Comparison of ENCODE assay signal across 19 mouse cellular contexts in genomic region chr2:68911587-68912483, GRCm38 (mm10). TPM values are rescaled to one million over a fixed set of nuclear protein-coding genes. Genes with fewer than 3 reads are reported as not detected.
DNase-seq lines count a peak whose midpoint lies in the region; ATAC-seq and TF ChIP-seq lines count a peak whose summit lies in the region.
"Had no signal": no experiment of that assay in that cellular context is flagged by ENCODE, and none has a peak within 500 bp of the region (broad histone marks: within the 10 kb centered on the region; RNA-seq: fewer than 3 reads in every experiment).

No protein-coding gene starts in this region.

- no peaks in the 10 kb centered on the region for H3K9me3 ChIP-seq in hindbrain, embryonic 12.5 days (replicated peaks)
- H3K9me3 ChIP-seq in hindbrain, embryonic 10.5 days = no peaks in the 10 kb centered on the region
- H3K9me3 ChIP-seq in ES-E14 (ENCODE audit: control insufficient read depth, insufficient read depth, low read depth, low read length) = no peaks in the 10 kb centered on the region
- H3K9me3 ChIP-seq in intestine, postnatal 0 days (ENCODE audit: control insufficient read depth) = no peaks in the 10 kb centered on the region
- H3K9me3 ChIP-seq: embryonic facial prominence, embryonic 12.5 days; limb, embryonic 10.5 days; liver, embryonic 12.5 days had no signal

- no peak overlapping the region for H3K4me2 ChIP-seq in hindbrain, embryonic 12.5 days (replicated peaks)
- no peak overlapping the region for H3K4me2 ChIP-seq in intestine, postnatal 0 days (replicated peaks; ENCODE audit: low read depth)
- H3K4me2 ChIP-seq: embryonic facial prominence, embryonic 12.5 days; liver, embryonic 12.5 days had no signal

- H3K27me3 ChIP-seq in hindbrain, embryonic 12.5 days = no peaks in the 10 kb centered on the region
- H3K27me3 ChIP-seq in hindbrain, embryonic 10.5 days (ENCODE audit: insufficient read depth, poor library complexity, severe bottlenecking) = no peaks in the 10 kb centered on the region
- no peaks in the 10 kb centered on the region for H3K27me3 ChIP-seq in intestine, postnatal 0 days (replicated peaks; ENCODE audit: control insufficient read depth, insufficient read depth, low read length)
- H3K27me3 ChIP-seq: embryonic facial prominence, embryonic 12.5 days; liver, embryonic 12.5 days had no signal

- no peak for TF ChIP-seq CTCF in lung, adult 2 months (IDR thresholded peaks at IDR 0.05; ENCODE audit: insufficient read depth, low read length)
- TF ChIP-seq CTCF in intestine, postnatal 0 days (IDR thresholded peaks at IDR 0.05; ENCODE audit: low read depth) = no peak

- no peak for TF ChIP-seq POLR2A in lung, adult 2 months (IDR thresholded peaks at IDR 0.05; ENCODE audit: borderline replicate concordance, extremely low read depth, low read depth, low read length)

- 79% methylated on average over 12 of the region's 12 CpGs for WGBS in hindbrain, embryonic 12.5 days
- 84% methylated on average over 12 of the region's 12 CpGs for WGBS in hindbrain, embryonic 10.5 days
- 85% methylated on average over 12 of the region's 12 CpGs for WGBS in lung, adult 2 months
- WGBS in intestine, postnatal 0 days = 80% methylated on average over 12 of the region's 12 CpGs

- no peak overlapping the region for H3K4me3 ChIP-seq in hindbrain, embryonic 12.5 days
- H3K4me3 ChIP-seq in hindbrain, embryonic 10.5 days = no peak overlapping the region
- no peak overlapping the region for H3K4me3 ChIP-seq in lung, adult 2 months (replicated peaks; ENCODE audit: extremely low read depth, low read depth, low read length)
- 0 out of 4 replicates have a peak overlapping the region, but pooled peaks of 1 of the 2 experiments have one; percentile 17 for H3K4me3 ChIP-seq in ES-E14 (ENCODE audit: insufficient read depth in 1 of 2, low read depth in 1 of 2, low read length in 2 of 2, poor library complexity in 1 of 2, severe bottlenecking in 1 of 2)
- no peak overlapping the region for H3K4me3 ChIP-seq in intestine, postnatal 0 days (ENCODE audit: low read depth, low read length)
- H3K4me3 ChIP-seq: embryonic facial prominence, embryonic 12.5 days; limb, embryonic 10.5 days; liver, embryonic 12.5 days had no signal

- H3K9ac ChIP-seq in hindbrain, embryonic 12.5 days = no peak overlapping the region
- no peak overlapping the region for H3K9ac ChIP-seq in ES-E14 (ENCODE audit: insufficient read depth, low read depth, low read length, poor library complexity, severe bottlenecking)
- no peak overlapping the region for H3K9ac ChIP-seq in intestine, postnatal 0 days (ENCODE audit: low read depth, low read length)
- H3K9ac ChIP-seq: embryonic facial prominence, embryonic 12.5 days; liver, embryonic 12.5 days had no signal

- in situ Hi-C loops in ES-E14 (cut with MboI; ENCODE audit: low sequenced_read_pairs in 2 of 2, unreplicated experiment in 2 of 2) = no loop called here

- no peak overlapping the region for H3K27ac ChIP-seq in hindbrain, embryonic 12.5 days
- H3K27ac ChIP-seq in hindbrain, embryonic 10.5 days = no peak overlapping the region
- no peak overlapping the region for H3K27ac ChIP-seq in ES-E14 (ENCODE audit: insufficient read depth, low read depth, low read length, poor library complexity, severe bottlenecking)
- H3K27ac ChIP-seq in intestine, postnatal 0 days (ENCODE audit: low read depth, low read length) = no peak overlapping the region
- H3K27ac ChIP-seq: embryonic facial prominence, embryonic 12.5 days; limb, embryonic 10.5 days; liver, embryonic 12.5 days had no signal

- H3K4me1 ChIP-seq in hindbrain, embryonic 12.5 days = no peaks in the 10 kb centered on the region
- no peaks in the 10 kb centered on the region for H3K4me1 ChIP-seq in hindbrain, embryonic 10.5 days (replicated peaks)
- peaks cover 5% of the 10 kb centered on the region; the same call in 1 of the 2 replicates for H3K4me1 ChIP-seq in lung, adult 2 months (ENCODE audit: control insufficient read depth, insufficient read depth, low read length)
- H3K4me1 ChIP-seq in ES-E14 (ENCODE audit: control insufficient read depth in 2 of 2, insufficient read depth in 2 of 2, low read length in 2 of 2, poor library complexity in 1 of 2) = peaks cover 2 to 10% of the 10 kb centered on the region in 2 experiments
- 0 out of 2 replicates have a peak, but pooled peaks cover 6% of the 10 kb centered on the region for H3K4me1 ChIP-seq in intestine, postnatal 0 days (replicated peaks; ENCODE audit: control insufficient read depth, insufficient read depth, low read length)
- H3K4me1 ChIP-seq: embryonic facial prominence, embryonic 12.5 days; limb, embryonic 10.5 days had no signal

- 0 out of 2 replicates have a peak, but pooled peaks have one; percentile 29 for ATAC-seq in hindbrain, embryonic 12.5 days (ENCODE audit: low FRiP score)
- ATAC-seq in intestine, postnatal 0 days = peak; percentile 36; the same call in 1 of the 2 replicates
- ATAC-seq: forebrain, embryonic 14.5 days; liver, embryonic 12.5 days had no signal

- 0 out of 2 replicates have a peak, but pooled peaks cover 2% of the 10 kb centered on the region for H3K36me3 ChIP-seq in hindbrain, embryonic 12.5 days
- no peaks in the 10 kb centered on the region for H3K36me3 ChIP-seq in hindbrain, embryonic 10.5 days
- H3K36me3 ChIP-seq in ES-E14 (ENCODE audit: control insufficient read depth, insufficient read depth, low read length, poor library complexity, severe bottlenecking) = no peaks in the 10 kb centered on the region
- H3K36me3 ChIP-seq in intestine, postnatal 0 days (ENCODE audit: control insufficient read depth, insufficient read depth) = no peaks in the 10 kb centered on the region
- H3K36me3 ChIP-seq: embryonic facial prominence, embryonic 12.5 days; limb, embryonic 10.5 days; liver, embryonic 12.5 days had no signal

- no peak for DNase-seq in hindbrain, embryonic 10.5 days (ENCODE audit: low spot score)
- peak; percentile 27 for DNase-seq in lung, postnatal 36 days
- no peak for DNase-seq in lung, adult 2 months
- peak; percentile 25 for DNase-seq in ES-E14 (ENCODE audit: low read depth, low spot score)
- DNase-seq in retina, postnatal 1 day = no peak
- no peak for DNase-seq in ovary, postnatal 14 days (ENCODE audit: low spot score)
- DNase-seq: cerebellum, adult 11-12 months; gastrocnemius, postnatal 10 days; heart, postnatal 14 days; kidney, adult 11 months; kidney, postnatal 25 days; layer of hippocampus, postnatal 36 days; right cerebral cortex, postnatal 4 days had no signal

TF ChIP-seq in ES-E14, 5 proteins besides CTCF, POLR2A, EP300 and RAD21:
- TF ChIP-seq ZNF384 (IDR thresholded peaks at IDR 0.05; ENCODE audit: low read depth, low read length) (no peak), CHD2 (IDR thresholded peaks at IDR 0.05; ENCODE audit: low read depth, low read length) (no peak), ZC3H11A (IDR thresholded peaks at IDR 0.05; ENCODE audit: borderline replicate concordance, low read depth, low read length) (no peak), HCFC1 (IDR thresholded peaks at IDR 0.05; ENCODE audit: borderline replicate concordance, insufficient read depth, low read length) (no peak), MAFK (IDR thresholded peaks at IDR 0.05; ENCODE audit: insufficient read depth, low read depth, low read length) (no peak)

RNA-seq across cellular contexts. Expression of gene Cers6, which starts 50.6 kb away (rescaled TPM):
- polyA plus RNA-seq in hindbrain, embryonic 12.5 days (2016; fragmentation: Nextera tagmentation; extraction: Ambion mirVana) = 61.2 and 80.7 TPM in 2 replicates
- polyA plus RNA-seq in hindbrain, embryonic 10.5 days (2016; fragmentation: Nextera tagmentation; extraction: Ambion mirVana) = 30.9 and 36.8 TPM in 2 replicates
- 10.7 and 16.2 TPM in 2 replicates for polyA plus RNA-seq in lung, adult 2 months (2012; rRNA removed)
- 30.9 and 33.6 TPM in 2 replicates for total RNA-seq in ES-E14 (2012; rRNA removed)
- polyA plus RNA-seq in intestine, postnatal 0 days (2015; fragmentation: Nextera tagmentation; extraction: Ambion mirVana) = 21.5 and 21.8 TPM in 2 replicates

Comparison
In these comparisons a context has a peak if more than half of its experiments do, and no peak if none do; other contexts are left out.
1. DNase-seq: peak in lung, postnatal 36 days (single experiment) and ES-E14 (single experiment); none in hindbrain, embryonic 10.5 days (single experiment), lung, adult 2 months (single experiment), retina, postnatal 1 day (single experiment) and ovary, postnatal 14 days (single experiment).